Mouse (Mus musculus) cerebellum, postnatal 36 days (tissue): ENCODE data around the gene Rassf3.

Experiments
- DNase-seq, 2 experiments: peaks; one replicate each; pipeline ENCODE4 v3.0.0; 2021 to 2022; ENCODE audit warnings: mixed read lengths in 2 of 2

Gene Rassf3

DNA sequence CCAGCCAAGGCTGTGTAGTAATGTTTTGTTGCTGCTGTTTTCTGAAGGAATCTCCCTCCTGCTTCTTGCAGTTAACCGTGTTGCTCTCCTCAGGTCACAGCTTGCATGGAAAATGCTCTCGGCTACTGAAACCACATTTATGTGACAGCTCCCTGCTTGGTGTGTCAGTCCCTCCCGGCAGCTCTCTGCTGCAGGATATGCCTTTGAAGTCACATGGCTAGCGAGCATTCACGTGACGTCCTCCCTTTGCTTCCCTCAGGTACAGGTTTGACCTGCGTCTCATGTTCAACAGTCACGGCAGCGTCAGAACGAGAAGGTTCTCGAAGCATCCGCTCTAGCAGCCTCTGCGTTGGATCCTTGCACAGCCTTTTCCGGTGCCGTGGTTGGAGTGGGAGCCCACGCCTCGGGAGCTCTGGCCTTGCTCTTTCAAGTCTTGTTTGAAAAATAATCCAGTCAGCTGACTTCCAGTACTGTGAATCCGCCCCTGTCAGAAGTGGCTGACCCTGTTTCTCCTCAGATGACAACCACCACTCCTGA, 81.3 kb downstream of the Rassf3 start:
- no peak for DNase-seq

DNA sequence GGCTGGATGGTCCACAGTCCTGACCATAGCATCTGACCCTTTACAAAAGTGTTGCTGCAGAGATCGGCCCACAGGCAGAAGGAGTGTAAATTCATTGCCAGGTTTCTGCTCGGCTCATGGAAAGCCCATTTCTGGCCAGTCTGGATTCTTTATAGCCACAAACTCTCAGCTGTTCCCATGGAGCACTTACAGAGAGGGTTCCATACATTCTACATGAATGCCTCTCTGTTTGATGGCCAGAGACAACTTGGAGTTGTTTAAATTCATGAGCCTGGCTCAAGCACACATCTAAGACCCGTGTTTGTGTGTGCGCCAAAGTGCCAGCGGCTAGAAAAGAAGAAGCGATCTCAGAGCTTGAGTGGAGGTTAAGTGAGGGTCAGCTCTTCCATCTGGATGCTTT, 81.9 kb downstream of the Rassf3 start:
- no peak for DNase-seq

GRCm38 (mm10) chr10:121391901-121392300, 84.2 kb downstream of the Rassf3 start:
- DNase-seq: peak; percentile 30 to 34

DNA sequence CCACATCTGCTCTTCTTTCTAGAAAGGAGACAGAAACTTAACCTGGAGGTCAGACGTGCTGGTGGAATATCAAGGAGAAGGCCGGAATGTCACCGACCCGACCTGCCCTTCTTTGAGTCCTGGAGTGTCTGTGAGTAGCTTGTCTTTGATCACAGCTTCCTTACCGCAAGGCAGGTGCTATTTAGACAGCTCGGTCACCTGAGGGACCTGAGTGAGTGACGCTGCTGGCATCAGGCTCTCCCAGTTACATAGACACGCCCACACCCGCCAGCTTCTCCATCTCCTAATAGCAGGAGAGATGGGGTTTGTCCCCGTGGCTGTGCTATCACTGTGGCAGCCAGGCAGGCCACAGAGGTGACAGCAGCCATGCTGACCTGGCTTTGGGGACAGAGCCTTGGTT, 85.5 kb downstream of the Rassf3 start:
- no peak for DNase-seq

- DNase-seq: no peak
Observed at GRCm38 (mm10) chr10:121386347-121386746, 89.8 kb downstream of the Rassf3 start.

DNA sequence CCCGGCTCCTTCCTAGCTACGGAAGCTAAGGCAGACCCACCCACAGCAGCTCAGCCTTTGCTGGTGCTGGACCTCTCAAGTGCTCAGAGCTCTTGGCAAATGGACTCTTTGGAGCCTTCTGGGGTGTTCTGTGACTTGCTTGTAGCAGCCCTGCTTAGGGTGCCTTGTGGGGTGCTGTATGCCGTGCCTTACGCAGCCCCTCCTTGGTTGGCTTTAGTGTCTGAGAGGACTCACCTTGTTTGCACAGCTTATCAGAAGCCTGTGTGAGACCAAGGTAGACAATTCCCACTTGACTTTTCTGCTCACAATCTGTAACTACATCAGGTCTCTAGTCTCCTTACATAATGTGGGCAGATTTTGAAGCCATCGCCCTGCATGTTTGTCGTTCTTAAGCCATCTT, 90.5 kb downstream of the Rassf3 start:
- no peak for DNase-seq

- no peak for DNase-seq
Observed at GRCm38 (mm10) chr10:121384710-121385109, 91.4 kb downstream of the Rassf3 start.

DNA sequence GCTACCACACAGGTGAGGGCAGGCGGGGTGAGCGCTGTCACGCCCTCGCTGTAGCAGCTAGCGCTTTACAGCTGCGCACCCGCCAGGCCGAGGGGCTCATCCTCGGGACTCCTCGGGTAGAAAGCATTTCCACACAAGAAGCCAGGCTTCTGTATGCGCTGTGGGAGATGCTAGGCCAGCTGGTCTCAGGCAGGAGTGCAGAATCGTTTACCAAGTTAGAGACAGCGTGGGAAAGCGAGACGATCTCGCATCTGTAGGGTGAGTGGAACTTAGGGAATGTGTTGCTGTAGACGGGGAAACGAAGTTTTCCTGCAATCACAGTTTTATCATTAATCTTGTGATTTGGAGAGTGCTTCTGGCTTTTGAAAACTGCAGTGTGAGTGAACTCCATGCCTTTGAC, 94.9 kb downstream of the Rassf3 start:
- no peak for DNase-seq

- DNase-seq: no peak
Observed at GRCm38 (mm10) chr10:121379387-121379786, 96.8 kb downstream of the Rassf3 start.

DNA sequence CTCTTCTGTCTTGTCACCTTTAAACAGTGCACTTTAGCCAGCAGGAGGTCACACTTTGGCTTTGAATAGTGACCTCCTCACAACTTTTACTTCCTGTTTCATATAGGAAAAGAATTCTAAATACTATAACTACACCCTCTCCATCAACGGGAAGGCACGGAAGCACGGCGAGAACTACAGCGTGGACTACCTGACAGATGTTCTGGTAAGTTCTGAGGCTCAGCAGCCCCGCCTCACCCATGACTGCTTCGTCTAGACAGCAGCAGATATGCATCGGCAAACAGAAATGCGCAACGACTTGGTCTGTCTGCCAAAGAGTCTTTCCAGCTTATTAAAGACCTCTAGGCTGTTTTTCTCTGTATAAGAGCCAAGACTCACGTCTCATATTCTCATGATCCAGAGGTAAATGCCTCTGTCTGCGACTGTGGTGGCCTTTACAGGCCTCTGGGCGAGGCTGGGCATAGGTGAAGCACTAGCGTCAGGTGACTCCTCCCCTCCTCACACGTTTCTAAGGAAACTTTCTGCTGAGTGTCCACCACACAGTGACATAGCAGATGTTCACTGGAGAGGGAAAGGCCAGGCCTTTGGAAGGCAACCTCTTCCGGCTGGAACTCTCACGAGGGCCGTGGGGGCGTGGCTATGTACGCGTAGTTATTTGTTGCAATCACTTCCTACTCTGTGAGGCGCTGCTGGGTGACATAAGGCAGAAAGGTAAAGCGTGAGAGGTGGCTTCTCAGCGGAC, 99.4 kb downstream of the Rassf3 start:
- DNase-seq: no peak

- DNase-seq: no peak
Observed at GRCm38 (mm10) chr10:121375649-121376493, 100.3 kb downstream of the Rassf3 start.

- DNase-seq: no peak
Observed at GRCm38 (mm10) chr10:121374693-121375620, 101.2 kb downstream of the Rassf3 start.

GRCm38 (mm10) chr10:121374013-121374412, 102.1 kb downstream of the Rassf3 start:
- DNase-seq: no peak

DNA sequence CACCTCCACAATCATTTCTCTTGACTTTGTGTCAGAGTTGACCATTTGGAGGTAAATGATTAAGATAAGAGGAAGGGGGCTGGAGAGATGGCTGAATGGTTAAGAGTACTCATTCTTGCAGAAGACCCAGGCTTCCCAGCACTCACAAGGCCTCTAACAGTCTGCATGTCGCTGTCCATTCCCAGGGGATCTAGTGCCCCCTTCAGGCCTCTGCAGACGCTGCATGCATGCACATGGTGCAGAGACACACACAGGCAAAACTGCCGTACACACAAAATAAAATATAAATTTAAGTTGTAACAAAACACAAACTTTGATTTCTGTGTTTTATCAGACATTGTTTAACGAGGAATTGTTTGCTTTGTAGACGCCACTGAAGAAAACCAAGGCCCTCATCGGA, 105.4 kb downstream of the Rassf3 start:
- no peak for DNase-seq

GRCm38 (mm10) chr10:121368783-121369465, 107.2 kb downstream of the Rassf3 start:
- no peak for DNase-seq

DNA sequence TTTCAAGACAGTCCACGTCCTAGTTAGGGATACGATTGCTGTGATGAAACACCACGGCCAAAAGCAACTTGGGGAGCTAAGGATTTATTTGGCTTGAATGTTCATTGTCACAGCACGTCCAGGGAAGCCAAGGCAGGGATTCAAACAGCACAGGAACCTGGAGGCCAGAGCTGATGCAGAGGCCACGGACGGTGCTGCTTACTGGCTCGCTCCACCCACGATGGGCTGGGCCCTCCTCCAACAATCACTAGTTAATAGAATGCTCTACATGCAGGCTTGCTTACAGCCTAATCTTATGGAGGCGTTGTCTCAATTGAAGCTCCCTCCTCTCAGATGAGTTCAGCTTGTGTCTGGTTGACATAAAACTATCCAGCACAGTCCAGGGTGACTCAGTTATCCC, 108.4 kb downstream of the Rassf3 start:
- DNase-seq: no peak

DNA sequence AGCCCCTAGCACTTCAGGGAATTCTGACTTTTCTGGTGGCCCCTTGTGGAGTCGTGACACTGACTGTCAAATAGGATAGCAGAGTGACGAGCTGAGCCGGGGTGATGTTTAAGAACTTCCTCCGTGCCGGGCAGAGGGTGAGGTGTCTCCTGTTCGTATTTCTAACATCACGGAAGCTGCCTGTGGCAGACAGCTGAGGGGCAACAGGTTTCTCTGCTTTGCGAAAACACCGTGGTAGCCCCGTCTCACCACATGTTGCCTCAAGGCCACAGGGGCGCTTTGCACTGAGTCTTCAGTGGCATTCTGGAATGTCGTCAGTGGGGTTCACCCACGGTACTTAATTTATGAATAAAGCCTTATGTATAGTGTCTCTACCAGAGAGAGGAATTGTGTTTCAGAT, 108.9 kb downstream of the Rassf3 start:
- DNase-seq: no peak

DNA sequence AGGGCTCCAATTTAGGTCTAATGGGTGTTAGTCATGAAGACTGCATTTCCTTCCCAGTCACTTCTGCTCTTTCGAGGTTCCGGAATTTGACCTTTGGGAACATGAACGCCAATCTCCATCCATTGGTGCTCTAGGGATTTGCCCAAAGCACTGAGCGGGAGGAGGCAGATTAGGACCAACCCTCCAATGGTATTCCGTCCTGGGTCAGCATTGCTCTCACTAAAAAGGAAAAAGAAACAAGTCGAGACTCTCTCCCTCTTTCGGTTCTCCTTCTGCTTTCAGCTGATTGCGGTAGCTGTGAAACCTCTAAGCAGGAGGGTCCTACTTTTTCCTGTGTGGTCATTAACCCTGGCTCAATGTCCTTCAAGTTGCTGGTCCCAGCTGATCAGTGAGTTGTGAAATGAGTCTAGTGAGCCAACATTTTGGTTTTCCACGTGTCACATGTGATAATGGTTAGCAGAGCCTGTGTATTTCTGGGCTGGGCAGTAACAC, 110.3 kb downstream of the Rassf3 start:
- no peak for DNase-seq

DNA sequence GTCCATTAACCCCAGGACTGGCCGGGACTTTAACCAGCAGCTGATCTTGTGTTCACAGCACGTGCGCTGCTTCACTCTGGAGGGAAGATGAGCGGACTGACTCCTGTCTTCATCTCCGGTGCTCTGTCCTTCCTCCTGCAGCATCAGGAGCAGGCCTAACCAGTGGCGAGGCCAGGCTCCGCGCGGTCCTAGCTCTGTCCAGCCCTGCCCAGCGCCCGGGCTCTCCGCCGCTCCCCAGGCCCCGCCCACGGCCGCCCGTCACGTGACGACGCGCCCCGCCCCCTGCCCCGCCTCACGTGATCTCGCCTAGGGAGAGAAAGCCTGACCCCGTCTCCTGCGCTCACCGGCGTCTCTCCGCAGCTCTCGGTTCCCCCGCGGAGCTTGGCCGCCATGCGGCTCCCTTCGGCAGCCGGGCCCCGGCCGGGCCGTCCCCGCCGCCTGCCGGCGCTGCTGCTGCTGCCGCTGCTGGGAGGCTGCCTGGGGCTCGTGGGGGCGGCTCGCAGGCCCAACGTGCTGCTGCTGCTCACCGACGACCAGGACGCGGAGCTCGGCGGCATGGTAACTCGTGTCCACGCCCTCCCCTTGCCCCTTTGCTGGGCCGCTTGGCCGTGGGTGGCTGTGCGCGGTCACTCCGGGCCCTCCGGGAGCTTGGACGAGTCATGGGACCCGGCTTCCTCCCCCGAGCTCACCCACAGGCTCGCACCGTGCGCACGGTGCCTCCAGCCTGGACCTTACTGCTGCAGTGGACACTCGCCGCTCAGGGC, 111.2 kb downstream of the Rassf3 start, which contains the start of gene Gns:
TSS of gene Gns (plus strand) at position 290 of the 764 bp plus-strand sequence.
- DNase-seq: peak; percentile 85 to 92

DNA sequence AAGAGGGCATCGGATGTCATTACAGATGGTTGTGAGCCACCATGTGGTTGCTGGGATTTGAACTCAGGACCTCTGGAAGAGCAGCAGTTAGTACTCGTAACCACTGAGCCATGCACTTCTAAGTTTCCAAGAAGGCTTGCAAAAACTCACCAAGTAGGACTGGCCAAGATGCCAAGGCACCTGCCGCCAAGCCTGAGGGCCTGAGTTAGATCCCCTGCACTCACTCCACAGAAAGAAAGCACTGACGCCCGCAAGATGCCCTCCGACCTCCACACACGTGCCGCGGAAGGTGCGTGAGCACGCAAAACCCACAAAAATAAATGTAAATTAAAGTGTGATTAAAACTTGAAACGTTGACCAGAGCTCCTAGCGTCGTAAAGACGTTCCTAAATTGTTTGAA, 111.8 kb downstream of the Rassf3 start:
- DNase-seq: peak; percentile 20 to 21

DNA sequence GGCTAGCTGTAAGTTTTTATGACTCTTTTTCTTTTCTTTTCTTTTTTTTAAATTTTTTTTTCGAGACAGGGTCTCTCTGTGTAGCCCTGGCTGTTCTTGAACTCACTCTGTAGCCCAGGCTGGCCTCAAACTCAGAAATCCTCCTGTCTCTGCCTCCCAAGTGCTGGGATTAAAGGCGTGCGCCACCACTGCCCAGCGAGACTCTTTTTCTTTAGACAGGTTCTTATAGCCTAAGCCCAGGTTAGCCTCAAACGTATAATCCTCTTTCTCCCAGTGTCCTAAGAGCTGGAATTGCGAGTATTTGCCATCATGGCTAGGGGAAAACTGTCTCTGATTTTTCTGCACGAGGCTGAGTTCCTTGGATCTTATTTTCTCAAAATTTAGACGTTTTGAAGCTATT, 112.9 kb downstream of the Rassf3 start:
- no peak for DNase-seq
